Mouse (Mus musculus): ENCODE data around the gene Tm7sf3.
"Not testable (repeated sequence)": the region's sequence is repeated elsewhere in the genome, so short reads cannot be mapped to it uniquely, and the experiment has no call there.

The Tm7sf3 gene

GRCm38 (mm10) chr6:146612736-146613135, 29.9 kb downstream of the Tm7sf3 start:
- no peak for DNase-seq

- DNase-seq = no peak
Measured at GRCm38 (mm10) chr6:146611897-146612296, 30.7 kb downstream of the Tm7sf3 start.

GRCm38 (mm10) chr6:146611385-146611784, 31.2 kb downstream of the Tm7sf3 start:
- no peak for DNase-seq

- DNase-seq = no peak
Measured at GRCm38 (mm10) chr6:146603651-146604050, 39.0 kb downstream of the Tm7sf3 start.

- DNase-seq = no peak
Measured at GRCm38 (mm10) chr6:146602601-146603000, 40.0 kb downstream of the Tm7sf3 start.

GRCm38 (mm10) chr6:146585134-146585533, 57.5 kb downstream of the Tm7sf3 start:
- no peak for DNase-seq

- DNase-seq = no peak
Measured at GRCm38 (mm10) chr6:146583366-146584046, 59.1 kb downstream of the Tm7sf3 start.

GRCm38 (mm10) chr6:146580381-146580926, 62.2 kb downstream of the Tm7sf3 start:
- DNase-seq = peak; percentile 32

- peak; percentile 48 for DNase-seq
Measured at GRCm38 (mm10) chr6:146578586-146578985, 64.0 kb downstream of the Tm7sf3 start.

- peak; percentile 78 for DNase-seq
Measured at GRCm38 (mm10) chr6:146578111-146578531, 64.5 kb downstream of the Tm7sf3 start.

GRCm38 (mm10) chr6:146577310-146578109, 65.1 kb downstream of the Tm7sf3 start, which contains the start of gene Ints13:
Ints13 (minus strand) TSS chr6:146577835.
- DNase-seq = peak; percentile 98

GRCm38 (mm10) chr6:146576903-146577302, 65.7 kb downstream of the Tm7sf3 start, which contains the start of gene Fgfr1op2:
Fgfr1op2 (plus strand) TSS chr6:146577203.
- no peak for DNase-seq

- DNase-seq = no peak
Measured at GRCm38 (mm10) chr6:146572073-146572472, 70.6 kb downstream of the Tm7sf3 start.

GRCm38 (mm10) chr6:146562461-146562860, 80.2 kb downstream of the Tm7sf3 start:
- DNase-seq = not testable (repeated sequence)

Data from thymus, postnatal 14 days (tissue).